Mouse (Mus musculus): Measurements from ENCODE around the gene Papola. TPM values are rescaled to one million over a fixed set of nuclear protein-coding genes. Genes with fewer than 3 reads are reported as not detected.

Gene Papola
- polyA plus RNA-seq, 1 experiment from 2014 or later, result 228 TPM

DNA sequence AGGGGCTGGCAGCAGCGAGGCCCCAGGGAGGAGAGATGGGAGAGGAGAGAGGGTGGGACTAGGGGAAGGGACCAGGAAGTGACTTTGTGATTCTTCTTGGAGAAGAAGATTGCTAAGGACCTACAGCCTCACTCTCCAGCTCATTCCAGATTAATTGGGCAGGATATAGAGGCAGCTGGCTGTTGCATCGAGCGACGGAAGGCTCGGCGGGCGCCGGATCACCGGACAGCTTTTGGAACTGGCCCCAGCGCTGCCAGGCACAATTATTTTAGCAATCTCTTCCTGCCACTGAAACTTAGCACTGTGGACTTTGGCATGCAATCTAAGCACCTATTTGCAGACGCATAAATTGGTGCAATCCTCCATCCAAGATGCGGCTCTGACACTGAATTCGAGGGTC lies 92.4 kb downstream of the Papola start:
- H3K4me1 ChIP-seq (ENCODE audit: control insufficient read depth, insufficient read depth, low read length), result no peaks in the 10 kb centered on the region
- no peaks in the 10 kb centered on the region for H3K27me3 ChIP-seq (ENCODE audit: control insufficient read depth, insufficient read depth, low read length)
- H3K36me3 ChIP-seq (ENCODE audit: control insufficient read depth, insufficient read depth, low read length), result no peaks in the 10 kb centered on the region
- WGBS, result 94% methylated on average over 13 of the region's 13 CpGs
- no peak for DNase-seq (ENCODE audit: low spot score)
- ATAC-seq (ENCODE audit: insufficient read depth, low FRiP score, low TSS enrichment), result no peak
- no peak overlapping the region for H3K4me3 ChIP-seq (ENCODE audit: low read depth, low read length)
- H3K9ac ChIP-seq (ENCODE audit: low read length), result no peak overlapping the region
- H3K9me3 ChIP-seq (ENCODE audit: control insufficient read depth, low read length), result no peaks in the 10 kb centered on the region
- H3K4me2 ChIP-seq (ENCODE audit: low read depth), result no peak overlapping the region
- no peak overlapping the region for H3K27ac ChIP-seq (ENCODE audit: low read depth, low read length)

DNA sequence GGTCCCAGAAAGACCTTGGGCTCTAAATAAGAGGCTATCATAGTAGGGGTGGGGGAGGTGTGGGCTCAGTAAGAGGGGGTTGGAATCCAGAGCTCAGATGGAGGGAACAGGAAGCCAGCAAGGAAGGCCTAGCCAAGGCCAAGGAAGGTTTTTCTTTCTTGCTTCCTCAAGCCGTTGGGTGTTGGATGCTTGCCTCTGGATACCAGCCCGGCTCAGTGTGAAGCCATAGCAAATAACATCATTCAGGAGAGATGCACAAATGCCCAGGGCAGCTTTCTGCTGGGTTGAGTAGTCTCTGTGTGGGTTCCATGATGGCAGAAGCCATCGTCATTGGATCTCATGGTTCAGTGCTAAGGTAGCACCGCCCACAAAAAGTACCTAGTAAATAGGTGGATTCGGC lies 94.3 kb downstream of the Papola start:
- ATAC-seq (ENCODE audit: insufficient read depth, low FRiP score, low TSS enrichment) (no peak), DNase-seq (ENCODE audit: low spot score) (no peak)
- Histone ChIP-seq H3K4me1 (ENCODE audit: control insufficient read depth, insufficient read depth, low read length) (no peaks in the 10 kb centered on the region), H3K4me3 (ENCODE audit: low read depth, low read length) (no peak overlapping the region), H3K9me3 (ENCODE audit: control insufficient read depth, low read length) (no peaks in the 10 kb centered on the region), H3K27me3 (ENCODE audit: control insufficient read depth, insufficient read depth, low read length) (no peaks in the 10 kb centered on the region), H3K36me3 (ENCODE audit: control insufficient read depth, insufficient read depth, low read length) (no peaks in the 10 kb centered on the region), H3K4me2 (ENCODE audit: low read depth) (no peak overlapping the region), H3K9ac (ENCODE audit: low read length) (no peak overlapping the region), H3K27ac (ENCODE audit: low read depth, low read length) (no peak overlapping the region)
- WGBS, result 90% methylated on average over 5 of the region's 5 CpGs

DNA sequence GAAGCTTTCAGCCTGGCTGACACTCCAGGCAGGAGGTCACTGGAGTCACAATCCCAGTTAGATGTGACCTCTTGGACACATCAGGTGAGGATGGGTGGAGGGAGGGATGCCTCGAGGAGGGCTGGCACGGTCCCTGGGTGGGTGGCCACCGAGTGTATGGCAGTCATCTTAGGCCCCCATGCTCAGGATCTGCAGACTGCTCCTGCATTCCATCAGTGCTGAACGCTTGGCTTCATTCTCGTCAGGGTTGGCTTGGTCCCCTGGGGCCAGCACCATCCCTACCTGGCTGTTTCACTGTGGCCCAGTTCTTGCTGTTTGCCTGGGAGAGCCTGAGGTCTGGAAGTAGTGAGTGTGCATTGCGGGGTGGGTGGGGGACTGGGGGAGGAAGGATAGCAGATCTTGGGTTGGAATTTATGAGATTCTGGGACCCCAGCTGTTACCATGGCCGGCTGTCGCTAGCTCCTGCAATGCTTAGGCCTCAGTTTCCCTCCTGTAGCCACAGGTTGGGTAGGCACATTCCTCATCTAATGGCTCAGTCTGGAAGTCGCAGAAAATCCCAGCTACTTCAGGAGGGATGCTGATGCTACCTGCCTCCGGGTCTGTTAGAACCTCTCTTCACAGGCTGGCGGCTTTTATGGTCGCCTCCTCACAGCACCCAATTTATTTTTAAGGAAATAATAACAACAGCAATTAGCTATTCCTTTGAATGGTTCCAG lies 99.5 kb downstream of the Papola start:
- Histone ChIP-seq H3K9me3 (ENCODE audit: control insufficient read depth, low read length) (no peaks in the 10 kb centered on the region), H3K27me3 (ENCODE audit: control insufficient read depth, insufficient read depth, low read length) (no peaks in the 10 kb centered on the region), H3K36me3 (ENCODE audit: control insufficient read depth, insufficient read depth, low read length) (no peaks in the 10 kb centered on the region), H3K27ac (ENCODE audit: low read depth, low read length) (no peak overlapping the region), H3K4me1 (ENCODE audit: control insufficient read depth, insufficient read depth, low read length) (no peaks in the 10 kb centered on the region; the same call in 1 of the 2 replicates), H3K4me3 (ENCODE audit: low read depth, low read length) (no peak overlapping the region), H3K9ac (ENCODE audit: low read length) (no peak overlapping the region), H3K4me2 (ENCODE audit: low read depth) (no peak overlapping the region)
- ATAC-seq (ENCODE audit: insufficient read depth, low FRiP score, low TSS enrichment) (no peak), DNase-seq (ENCODE audit: low spot score) (no peak)
- 79% methylated on average over 12 of the region's 12 CpGs for WGBS

GRCm38 (mm10) chr12:105884515-105885323 lies 100.2 kb downstream of the Papola start:
- H3K9me3 ChIP-seq (ENCODE audit: control insufficient read depth, low read length), result no peaks in the 10 kb centered on the region
- DNase-seq (ENCODE audit: low spot score) (no peak), ATAC-seq (ENCODE audit: insufficient read depth, low FRiP score, low TSS enrichment) (no peak)
- H3K4me1 ChIP-seq (ENCODE audit: control insufficient read depth, insufficient read depth, low read length), result no peaks in the 10 kb centered on the region; the same call in 1 of the 2 replicates
- no peak overlapping the region for H3K27ac ChIP-seq (ENCODE audit: low read depth, low read length)
- H3K27me3 ChIP-seq (ENCODE audit: control insufficient read depth, insufficient read depth, low read length), result no peaks in the 10 kb centered on the region
- no peaks in the 10 kb centered on the region for H3K36me3 ChIP-seq (ENCODE audit: control insufficient read depth, insufficient read depth, low read length)
- H3K4me3 ChIP-seq (ENCODE audit: low read depth, low read length), result no peak overlapping the region
- H3K9ac ChIP-seq (ENCODE audit: low read length), result no peak overlapping the region
- no peak overlapping the region for H3K4me2 ChIP-seq (ENCODE audit: low read depth)
- WGBS, result 35% methylated on average over 22 of the region's 22 CpGs

Small RNA genes within 50 kb of the gene (microRNA-seq; reads per million reads assigned to microRNA genes)
- gene Gm22120, result not detected

Other genes with a start within 250 kb of the Papola start
- gene Bdkrb2, start 221.5 kb upstream of the Papola start, polyA plus RNA-seq (2014; fragmentation: Nextera tagmentation; extraction: Ambion mirVana), result 0.17 and 0.37 TPM in 2 replicates
- gene Bdkrb1, start 181.6 kb upstream of the Papola start, polyA plus RNA-seq (2014; fragmentation: Nextera tagmentation; extraction: Ambion mirVana), result 0.23 TPM in 1 of 2 replicates, not detected in the other
- 35.2 and 40.7 TPM in 2 replicates for gene Gskip, start 99.9 kb upstream of the Papola start, polyA plus RNA-seq (2014; fragmentation: Nextera tagmentation; extraction: Ambion mirVana)
- 16.6 and 17.3 TPM in 2 replicates for gene Atg2b, start 99.5 kb upstream of the Papola start, polyA plus RNA-seq (2014; fragmentation: Nextera tagmentation; extraction: Ambion mirVana)
- 0.07 and 0.12 TPM in 2 replicates for gene Ak7, start 78.7 kb upstream of the Papola start, polyA plus RNA-seq (2014; fragmentation: Nextera tagmentation; extraction: Ambion mirVana)
- gene Vrk1, start 225.5 kb downstream of the Papola start, polyA plus RNA-seq (2014; fragmentation: Nextera tagmentation; extraction: Ambion mirVana), result 87.7 and 88.4 TPM in 2 replicates

Data from neural tube, embryonic 11.5 days (tissue).